Mouse (Mus musculus): ENCODE results near the gene Myo1g.

DNA sequence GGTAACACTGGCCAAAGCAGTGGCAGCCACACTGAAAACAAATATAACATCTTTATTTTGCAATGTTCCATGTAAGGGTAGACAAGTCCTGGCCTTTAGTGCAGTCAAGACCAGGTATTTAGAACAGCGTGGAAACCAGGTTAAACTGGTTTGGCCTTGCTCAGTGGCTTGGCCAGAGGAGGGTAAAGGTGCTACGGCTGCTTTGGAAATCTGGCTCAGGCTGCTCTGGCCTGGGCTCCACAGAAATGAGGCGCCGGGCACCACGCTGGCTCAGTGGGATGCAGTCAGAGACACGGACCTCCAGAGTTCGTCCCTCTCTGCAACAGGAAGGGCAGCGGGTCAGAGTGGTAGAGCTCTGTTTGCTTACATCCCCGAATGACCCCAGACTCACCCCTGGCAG is 14.2 kb downstream of the Myo1g start:
- TF ChIP-seq CTCF (IDR thresholded peaks at IDR 0.05; ENCODE audit: low read depth) (no peak), EP300 (optimal IDR thresholded peaks at IDR 0.05) (no peak)

All from stomach, postnatal 0 days (tissue).